Mouse (Mus musculus) kidney, postnatal 4 days (tissue): Measurements from ENCODE around the gene Cfap57.
"Not testable (repeated sequence)": the region's sequence is repeated elsewhere in the genome, so short reads cannot be mapped to it uniquely, and the experiment has no call there.

Experiments used
- DNase-seq, 2 experiments: peaks; one replicate each; pipeline ENCODE4 v3.0.0; 2021; ENCODE audit warnings: mixed read lengths in 2 of 2

Cfap57 gene

GRCm38 (mm10) chr4:118517497-118518146, 103.0 kb downstream of the Cfap57 start:
- no peak for DNase-seq

DNA sequence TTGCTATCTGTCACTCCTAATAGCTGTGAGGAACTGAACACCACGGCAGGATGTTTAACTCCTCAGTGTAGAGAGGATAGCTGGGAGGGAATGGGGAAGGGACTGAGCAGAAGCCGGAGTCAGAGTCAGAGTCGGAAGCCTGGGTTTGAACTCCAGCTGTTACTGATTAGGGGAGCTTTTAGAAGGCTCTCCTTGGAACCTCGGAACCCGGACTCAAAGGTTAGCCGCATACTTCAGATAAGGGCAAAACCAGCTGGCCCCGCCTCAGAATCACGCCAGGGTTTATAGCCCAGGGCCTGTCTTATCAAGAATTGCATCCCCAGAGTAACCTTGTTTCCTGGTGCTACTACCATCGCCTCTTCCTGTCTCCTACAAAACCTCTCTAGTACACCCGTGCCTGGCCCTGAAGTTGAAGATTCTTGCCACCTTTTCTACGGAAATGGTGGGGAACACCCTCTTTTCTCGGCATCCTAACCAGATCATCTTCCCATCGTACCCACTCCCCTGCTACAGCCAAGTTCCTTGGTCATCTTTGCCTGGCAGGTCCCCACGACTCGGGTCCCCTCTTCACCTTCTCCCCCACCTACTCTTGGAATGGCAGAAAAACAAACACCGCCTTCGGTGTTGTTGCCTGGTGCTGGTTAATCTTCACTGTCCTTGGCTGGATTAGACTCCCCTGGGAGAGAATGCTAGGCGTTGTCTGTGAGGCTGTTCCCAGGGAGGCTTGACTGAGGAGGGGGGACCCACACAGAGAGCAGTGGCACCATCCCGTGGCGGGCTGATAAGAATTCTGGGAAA, 103.7 kb downstream of the Cfap57 start:
- peak; percentile 40 to 59 for DNase-seq

DNA sequence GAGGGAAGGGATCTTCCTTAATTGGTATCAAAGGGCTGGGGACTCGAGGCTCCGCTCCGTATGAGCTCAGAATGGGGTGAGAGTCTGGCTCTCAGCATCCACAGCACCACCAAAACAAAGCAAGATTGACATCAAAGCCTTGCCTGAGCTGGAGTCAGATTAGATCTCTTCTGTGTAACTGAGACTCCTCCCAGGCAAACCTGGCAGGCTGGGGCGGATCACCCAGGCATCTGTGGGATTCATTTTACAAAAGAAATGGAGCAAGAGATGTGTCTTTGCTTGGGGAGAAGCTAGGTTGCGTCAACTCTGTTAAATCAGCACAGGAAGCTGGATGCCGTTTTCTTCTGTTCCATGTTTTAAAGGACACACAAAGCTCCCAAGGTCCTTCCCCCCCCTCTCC, 111.5 kb downstream of the Cfap57 start:
- no peak for DNase-seq

DNA sequence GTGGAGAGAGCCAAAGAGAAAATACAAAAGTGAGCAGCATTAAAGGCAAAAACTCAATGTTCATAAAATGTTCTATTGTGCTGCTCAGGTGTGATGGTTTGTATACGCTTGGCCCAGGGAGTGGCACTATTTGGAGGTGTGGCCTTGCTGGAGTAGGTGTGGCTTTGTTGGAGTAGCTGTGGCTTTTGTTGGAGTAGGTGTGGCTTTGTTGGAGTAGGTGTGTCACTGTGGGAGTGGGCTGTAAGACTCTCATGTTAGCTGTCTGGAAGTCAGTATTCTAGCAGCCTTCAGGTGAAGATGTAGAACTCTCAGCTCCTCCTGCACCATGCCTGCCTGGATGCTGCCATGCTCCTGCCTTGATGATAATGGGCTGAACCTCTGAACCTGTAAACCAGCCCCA, 113.4 kb downstream of the Cfap57 start:
- DNase-seq: not testable (repeated sequence)

GRCm38 (mm10) chr4:118505551-118505950, 115.0 kb downstream of the Cfap57 start:
- DNase-seq: no peak
